Mouse (Mus musculus) stomach, embryonic 15.5 days (tissue): ENCODE results near the gene Vwa8. TPM values are rescaled to one million over a fixed set of nuclear protein-coding genes. Genes with fewer than 3 reads are reported as not detected.

Source experiments
- ATAC-seq: fragments of 200-750 bp; cut with Nextera tagmentation; 2 replicates; pipeline ENCODE4 v1.8.0; 2017; ENCODE audit warnings: low read depth, moderate number of reproducible peaks, moderate TSS enrichment; ENCODE audit not compliant: insufficient read depth, low FRiP score
- H3K27ac ChIP-seq: fragments of 300-500 bp; sonication (generic); 2 replicates; pipeline ENCODE4 v1.5.1; 2015; ENCODE audit warnings: mild to moderate bottlenecking, inconsistent platforms
- H3K27me3 ChIP-seq: fragments of 300-500 bp; sonication (generic); replicated peaks from 2 replicates; pipeline ENCODE4 v1.6.1; 2015; ENCODE audit warnings: inconsistent platforms
- H3K36me3 ChIP-seq: fragments of 300-500 bp; sonication (generic); 2 replicates; pipeline ENCODE4 v1.6.1; 2015; ENCODE audit warnings: inconsistent platforms
- H3K4me1 ChIP-seq: fragments of 300-500 bp; sonication (generic); 2 replicates; pipeline ENCODE4 v1.6.1; 2015; ENCODE audit warnings: inconsistent platforms
- H3K4me2 ChIP-seq: fragments of 300-500 bp; sonication (generic); 2 replicates; pipeline ENCODE4 v1.6.1; 2015; ENCODE audit warnings: mild to moderate bottlenecking, inconsistent platforms
- H3K4me3 ChIP-seq: fragments of 300-500 bp; sonication (generic); replicated peaks from 2 replicates; pipeline ENCODE4 v1.5.1; 2015; ENCODE audit warnings: inconsistent platforms
- H3K9ac ChIP-seq: fragments of 300-500 bp; sonication (generic); 2 replicates; pipeline ENCODE4 v1.6.1; 2015; ENCODE audit warnings: inconsistent platforms
- H3K9me3 ChIP-seq: fragments of 300-500 bp; sonication (generic); 2 replicates; pipeline ENCODE4 v1.6.1; 2016; ENCODE audit warnings: inconsistent platforms
- WGBS: fragments of 180-500 bp; shearing (Covaris S2); methylation state at CpG from one replicate; pipeline ENCODE4 v1.1.7; 2015; 5-methylcytosine and 5-hydroxymethylcytosine counted together
- polyA plus RNA-seq: library from polyadenylated mRNA; unstranded; fragments of >200 nt; fragmentation: Nextera tagmentation; extraction: Ambion mirVana; gene quantifications from 2 replicates; pipeline ENCODE4 v1.2.1, GENCODE M21; 2015

Vwa8 gene
- polyA plus RNA-seq, 1 experiment from 2014 or later, result 11.0 TPM

GRCm38 (mm10) chr14:79226056-79226455 lies 377.2 kb downstream of the Vwa8 start:
- no peaks in the 10 kb centered on the region for H3K9me3 ChIP-seq
- WGBS, result 58% methylated on average over 9 of the region's 9 CpGs
- H3K4me2 ChIP-seq, result no peak overlapping the region
- H3K36me3 ChIP-seq, result no peaks in the 10 kb centered on the region
- H3K4me1 ChIP-seq, result no peaks in the 10 kb centered on the region
- H3K9ac ChIP-seq, result no peak overlapping the region
- H3K27ac ChIP-seq, result no peak overlapping the region
- H3K4me3 ChIP-seq, result no peak overlapping the region
- no peaks in the 10 kb centered on the region for H3K27me3 ChIP-seq
- ATAC-seq, result no peak

- no peaks in the 10 kb centered on the region for H3K9me3 ChIP-seq
- H3K27me3 ChIP-seq, result no peaks in the 10 kb centered on the region
- no peaks in the 10 kb centered on the region for H3K4me1 ChIP-seq
- H3K9ac ChIP-seq, result no peak overlapping the region
- ATAC-seq, result no peak
- H3K27ac ChIP-seq, result no peak overlapping the region
- no peak overlapping the region for H3K4me2 ChIP-seq
- H3K36me3 ChIP-seq, result no peaks in the 10 kb centered on the region
- WGBS, result 83% methylated on average over 6 of the region's 6 CpGs
- no peak overlapping the region for H3K4me3 ChIP-seq
Observed at GRCm38 (mm10) chr14:79226741-79227140, 377.9 kb downstream of the Vwa8 start.

GRCm38 (mm10) chr14:79227955-79228354 lies 379.1 kb downstream of the Vwa8 start:
- no peak for ATAC-seq
- 32% methylated on average over 4 of the region's 4 CpGs for WGBS
- H3K27ac ChIP-seq, result no peak overlapping the region
- H3K4me3 ChIP-seq, result no peak overlapping the region
- H3K4me2 ChIP-seq, result no peak overlapping the region
- H3K4me1 ChIP-seq, result no peaks in the 10 kb centered on the region
- no peaks in the 10 kb centered on the region for H3K9me3 ChIP-seq
- no peaks in the 10 kb centered on the region for H3K27me3 ChIP-seq
- no peak overlapping the region for H3K9ac ChIP-seq
- no peaks in the 10 kb centered on the region for H3K36me3 ChIP-seq

GRCm38 (mm10) chr14:79231677-79232076 lies 382.8 kb downstream of the Vwa8 start:
- Histone ChIP-seq H3K27me3 (no peaks in the 10 kb centered on the region), H3K36me3 (no peaks in the 10 kb centered on the region), H3K4me2 (no peak overlapping the region), H3K4me1 (no peaks in the 10 kb centered on the region), H3K27ac (no peak overlapping the region), H3K9me3 (no peaks in the 10 kb centered on the region), H3K9ac (no peak overlapping the region), H3K4me3 (no peak overlapping the region)
- 66% methylated on average over 4 of the region's 4 CpGs for WGBS
- ATAC-seq, result no peak

GRCm38 (mm10) chr14:79233697-79234096 lies 384.8 kb downstream of the Vwa8 start:
- WGBS, result 69% methylated on average over 5 of the region's 5 CpGs
- Histone ChIP-seq H3K4me2 (no peak overlapping the region), H3K36me3 (no peaks in the 10 kb centered on the region), H3K4me3 (no peak overlapping the region), H3K9ac (no peak overlapping the region), H3K4me1 (no peaks in the 10 kb centered on the region), H3K9me3 (no peaks in the 10 kb centered on the region), H3K27ac (no peak overlapping the region), H3K27me3 (no peaks in the 10 kb centered on the region)
- no peak for ATAC-seq

- no peak for ATAC-seq
- no peak overlapping the region for H3K4me3 ChIP-seq
- no peak overlapping the region for H3K4me2 ChIP-seq
- H3K27ac ChIP-seq, result no peak overlapping the region
- H3K4me1 ChIP-seq, result no peaks in the 10 kb centered on the region
- H3K27me3 ChIP-seq, result no peaks in the 10 kb centered on the region
- no peaks in the 10 kb centered on the region for H3K9me3 ChIP-seq
- 91% methylated on average over 2 of the region's 2 CpGs for WGBS
- H3K9ac ChIP-seq, result no peak overlapping the region
- H3K36me3 ChIP-seq, result no peaks in the 10 kb centered on the region
Observed at GRCm38 (mm10) chr14:79234513-79234912, 385.7 kb downstream of the Vwa8 start.

- Histone ChIP-seq H3K4me1 (no peaks in the 10 kb centered on the region), H3K9ac (no peak overlapping the region), H3K36me3 (no peaks in the 10 kb centered on the region), H3K4me3 (no peak overlapping the region), H3K27ac (no peak overlapping the region), H3K27me3 (no peaks in the 10 kb centered on the region), H3K9me3 (no peaks in the 10 kb centered on the region), H3K4me2 (no peak overlapping the region)
- 60% methylated on average over 5 of the region's 5 CpGs for WGBS
- ATAC-seq, result no peak
Observed at GRCm38 (mm10) chr14:79235157-79235556, 386.3 kb downstream of the Vwa8 start.

GRCm38 (mm10) chr14:79236261-79236660 lies 387.4 kb downstream of the Vwa8 start:
- no peaks in the 10 kb centered on the region for H3K9me3 ChIP-seq
- no peak overlapping the region for H3K9ac ChIP-seq
- H3K27me3 ChIP-seq, result no peaks in the 10 kb centered on the region
- H3K27ac ChIP-seq, result no peak overlapping the region
- H3K36me3 ChIP-seq, result no peaks in the 10 kb centered on the region
- 73% methylated on average over 6 of the region's 6 CpGs for WGBS
- H3K4me3 ChIP-seq, result no peak overlapping the region
- ATAC-seq, result no peak
- H3K4me2 ChIP-seq, result no peak overlapping the region
- no peaks in the 10 kb centered on the region for H3K4me1 ChIP-seq

GRCm38 (mm10) chr14:79239402-79239801 lies 390.6 kb downstream of the Vwa8 start:
- no peaks in the 10 kb centered on the region for H3K36me3 ChIP-seq
- WGBS, result 82% methylated on average over 12 of the region's 12 CpGs
- ATAC-seq, result no peak
- no peak overlapping the region for H3K9ac ChIP-seq
- no peak overlapping the region for H3K27ac ChIP-seq
- H3K4me3 ChIP-seq, result no peak overlapping the region
- H3K4me2 ChIP-seq, result no peak overlapping the region
- no peaks in the 10 kb centered on the region for H3K27me3 ChIP-seq
- H3K9me3 ChIP-seq, result no peaks in the 10 kb centered on the region
- H3K4me1 ChIP-seq, result no peaks in the 10 kb centered on the region

- ATAC-seq, result no peak
- H3K4me3 ChIP-seq, result no peak overlapping the region
- H3K4me1 ChIP-seq, result no peaks in the 10 kb centered on the region
- no peak overlapping the region for H3K27ac ChIP-seq
- no peak overlapping the region for H3K9ac ChIP-seq
- no peaks in the 10 kb centered on the region for H3K27me3 ChIP-seq
- no peaks in the 10 kb centered on the region for H3K9me3 ChIP-seq
- no peak overlapping the region for H3K4me2 ChIP-seq
- no peaks in the 10 kb centered on the region for H3K36me3 ChIP-seq
- 63% methylated on average over 4 of the region's 4 CpGs for WGBS
Observed at GRCm38 (mm10) chr14:79241057-79241570, 392.3 kb downstream of the Vwa8 start.

GRCm38 (mm10) chr14:79241656-79242385 lies 393.0 kb downstream of the Vwa8 start:
- no peaks in the 10 kb centered on the region for H3K36me3 ChIP-seq
- no peak overlapping the region for H3K27ac ChIP-seq
- WGBS, result 71% methylated on average over 6 of the region's 6 CpGs

GRCm38 (mm10) chr14:79242386-79242720 lies 393.5 kb downstream of the Vwa8 start:
- no peak for ATAC-seq
- no peak overlapping the region for H3K9ac ChIP-seq
- H3K9me3 ChIP-seq, result no peaks in the 10 kb centered on the region
- no peaks in the 10 kb centered on the region for H3K36me3 ChIP-seq
- H3K4me1 ChIP-seq, result no peaks in the 10 kb centered on the region
- H3K4me3 ChIP-seq, result no peak overlapping the region
- no peaks in the 10 kb centered on the region for H3K27me3 ChIP-seq
- H3K4me2 ChIP-seq, result no peak overlapping the region
- no peak overlapping the region for H3K27ac ChIP-seq

More at GRCm38 (mm10) chr14:79241656-79242385, 393.0 kb downstream of the Vwa8 start:
- Histone ChIP-seq H3K4me1 (no peaks in the 10 kb centered on the region), H3K4me3 (no peak overlapping the region), H3K9ac (no peak overlapping the region), H3K27me3 (no peaks in the 10 kb centered on the region), H3K9me3 (no peaks in the 10 kb centered on the region), H3K4me2 (no peak overlapping the region)
- no peak for ATAC-seq
